Mouse (Mus musculus): ENCODE results near the gene Mapk13.
"Not testable (repeated sequence)": the region's sequence is repeated elsewhere in the genome, so short reads cannot be mapped to it uniquely, and the experiment has no call there.

Gene Mapk13

GRCm38 (mm10) chr17:28769121-28769874, at the start of gene Mapk13:
TSS of gene Mapk13 (plus strand) at chr17:28769297.
- DNase-seq (ENCODE audit: low spot score in 2 of 2), result no peak

GRCm38 (mm10) chr17:28725783-28726182, 43.3 kb upstream of the Mapk13 start, which contains the start of gene AC170998.1:
TSS of gene AC170998.1 (plus strand) at chr17:28726083.
- no peak for DNase-seq (ENCODE audit: low spot score in 2 of 2)

- DNase-seq (ENCODE audit: low spot score in 2 of 2), result not testable (repeated sequence)
Observed at GRCm38 (mm10) chr17:28727511-28727910, 41.6 kb upstream of the Mapk13 start.

GRCm38 (mm10) chr17:28735317-28736105, 33.6 kb upstream of the Mapk13 start:
- DNase-seq (ENCODE audit: low spot score in 2 of 2), result no peak

GRCm38 (mm10) chr17:28736486-28736885, 32.6 kb upstream of the Mapk13 start:
- no peak for DNase-seq (ENCODE audit: low spot score in 2 of 2)

- DNase-seq (ENCODE audit: low spot score in 2 of 2), result no peak
Observed at GRCm38 (mm10) chr17:28737973-28738372, 31.1 kb upstream of the Mapk13 start.

- no peak for DNase-seq (ENCODE audit: low spot score in 2 of 2)
Observed at GRCm38 (mm10) chr17:28739244-28739643, 29.9 kb upstream of the Mapk13 start.

- DNase-seq (ENCODE audit: low spot score in 2 of 2), result peak; percentile 70 to 85
Observed at GRCm38 (mm10) chr17:28743145-28743866, 25.8 kb upstream of the Mapk13 start.

GRCm38 (mm10) chr17:28743916-28744315, 25.2 kb upstream of the Mapk13 start:
- DNase-seq (ENCODE audit: low spot score in 2 of 2), result no peak

- no peak for DNase-seq (ENCODE audit: low spot score in 2 of 2)
Observed at GRCm38 (mm10) chr17:28745773-28746172, 23.3 kb upstream of the Mapk13 start.

- DNase-seq (ENCODE audit: low spot score in 2 of 2), result no peak
Observed at GRCm38 (mm10) chr17:28748001-28748400, 21.1 kb upstream of the Mapk13 start.

GRCm38 (mm10) chr17:28750580-28750979, 18.5 kb upstream of the Mapk13 start:
- DNase-seq (ENCODE audit: low spot score in 2 of 2), result no peak

- DNase-seq (ENCODE audit: low spot score in 2 of 2), result no peak
Observed at GRCm38 (mm10) chr17:28756447-28756846, 12.7 kb upstream of the Mapk13 start.

- DNase-seq (ENCODE audit: low spot score in 2 of 2), result no peak
Observed at GRCm38 (mm10) chr17:28757470-28757869, 11.6 kb upstream of the Mapk13 start.

GRCm38 (mm10) chr17:28760736-28761312, 8.3 kb upstream of the Mapk13 start:
- DNase-seq (ENCODE audit: low spot score in 2 of 2), result no peak

- DNase-seq (ENCODE audit: low spot score in 2 of 2), result no peak
Observed at GRCm38 (mm10) chr17:28761871-28762270, 7.2 kb upstream of the Mapk13 start.

GRCm38 (mm10) chr17:28766203-28766602, 2.9 kb upstream of the Mapk13 start:
- no peak for DNase-seq (ENCODE audit: low spot score in 2 of 2)

GRCm38 (mm10) chr17:28766781-28767515, 2.1 kb upstream of the Mapk13 start:
- DNase-seq (ENCODE audit: low spot score in 2 of 2), result no peak

- DNase-seq (ENCODE audit: low spot score in 2 of 2), result no peak
Observed at GRCm38 (mm10) chr17:28769875-28770421, 851 bp downstream of the Mapk13 start.

- no peak for DNase-seq (ENCODE audit: low spot score in 2 of 2)
Observed at GRCm38 (mm10) chr17:28771289-28771688, 2.2 kb downstream of the Mapk13 start.

- DNase-seq (ENCODE audit: low spot score in 2 of 2), result not testable (repeated sequence)
Observed at GRCm38 (mm10) chr17:28774303-28774702, 5.2 kb downstream of the Mapk13 start.
